Mouse (Mus musculus) cerebellum, adult 2 months (tissue): ENCODE data around the gene Timm10. TPM values are rescaled to one million over a fixed set of nuclear protein-coding genes. Genes with fewer than 3 reads are reported as not detected.

Source experiments
- DNase-seq, 2 experiments: peaks; one replicate each; pipeline ENCODE4 v3.0.0; 2021
- H3K27ac ChIP-seq: fragments of 200-500 bp; 2 replicates; pipeline ENCODE4 v1.5.1; 2012; ENCODE audit warnings: low read length, control low read depth, inconsistent platforms; ENCODE audit not compliant: insufficient read depth
- H3K27me3 ChIP-seq: fragments of 200-500 bp; 2 replicates; pipeline ENCODE4 v1.6.1; 2012; ENCODE audit warnings: inconsistent platforms, mild to moderate bottlenecking, low read length, moderate library complexity; ENCODE audit not compliant: control insufficient read depth, insufficient read depth
- H3K4me1 ChIP-seq: fragments of 200-500 bp; 2 replicates; pipeline ENCODE4 v1.6.1; 2011; ENCODE audit warnings: low read length; ENCODE audit not compliant: control insufficient read depth, insufficient read depth
- H3K4me3 ChIP-seq: fragments of 200-500 bp; replicated peaks from 2 replicates; pipeline ENCODE3; 2011; ENCODE audit warnings: mild to moderate bottlenecking, low read depth, low read length, control low read depth; ENCODE audit not compliant: insufficient read depth
- CTCF ChIP-seq: fragments of 200-500 bp; IDR thresholded peaks from 2 replicates; pipeline ENCODE4 v1.5.1; 2011; ENCODE audit warnings: low read depth, mild to moderate bottlenecking, control low read depth, low read length, moderate library complexity, borderline replicate concordance; ENCODE audit not compliant: insufficient read depth
- POLR2A ChIP-seq: fragments of 200-500 bp; IDR thresholded peaks from 2 replicates; pipeline ENCODE4 v1.6.1; 2011; ENCODE audit warnings: low read length, control low read depth, borderline replicate concordance; ENCODE audit not compliant: insufficient read depth
- WGBS: fragments of 180-500 bp; shearing (Covaris S2); methylation state at CpG from one replicate; pipeline ENCODE4 v1.1.7; 2018; 5-methylcytosine and 5-hydroxymethylcytosine counted together
- polyA plus RNA-seq: library from polyadenylated mRNA; depleted of rRNA; stranded (reverse); fragments of >200 nt; gene quantifications from 2 replicates; pipeline ENCODE4 v1.2.3, GENCODE M21; 2012

Timm10 gene
- polyA plus RNA-seq, 1 experiment: 88.4 TPM

- H3K4me1 ChIP-seq: no peaks in the 10 kb centered on the region
- H3K4me3 ChIP-seq: no peak overlapping the region
- H3K27me3 ChIP-seq: no peaks in the 10 kb centered on the region
- H3K27ac ChIP-seq: no peak overlapping the region
- TF ChIP-seq POLR2A (no peak), CTCF (no peak)
- 89% methylated on average over 7 of the region's 7 CpGs for WGBS
- no peak for DNase-seq
These were observed 22.8 kb upstream of the Timm10 start for GRCm38 (mm10) chr2:84803963-84804362.

- H3K4me1 ChIP-seq: no peaks in the 10 kb centered on the region
- TF ChIP-seq POLR2A (no peak), CTCF (no peak)
- DNase-seq: no peak
- WGBS: 87% methylated on average over 5 of the region's 5 CpGs
- no peak overlapping the region for H3K4me3 ChIP-seq
- no peaks in the 10 kb centered on the region for H3K27me3 ChIP-seq
- no peak overlapping the region for H3K27ac ChIP-seq
These were observed 20.3 kb upstream of the Timm10 start for GRCm38 (mm10) chr2:84806546-84806945.

- no peak overlapping the region for H3K27ac ChIP-seq
- H3K27me3 ChIP-seq: no peaks in the 10 kb centered on the region
- TF ChIP-seq CTCF (no peak), POLR2A (no peak)
- H3K4me1 ChIP-seq: no peaks in the 10 kb centered on the region
- H3K4me3 ChIP-seq: no peak overlapping the region
- DNase-seq: no peak
These were observed 17.5 kb upstream of the Timm10 start for GRCm38 (mm10) chr2:84809330-84809729.

- no peaks in the 10 kb centered on the region for H3K27me3 ChIP-seq
- 71% methylated on average over 6 of the region's 6 CpGs for WGBS
- TF ChIP-seq POLR2A (no peak), CTCF (no peak)
- no peak for DNase-seq
- H3K4me1 ChIP-seq: no peaks in the 10 kb centered on the region
- H3K4me3 ChIP-seq: no peak overlapping the region
- no peak overlapping the region for H3K27ac ChIP-seq
These were observed 16.3 kb upstream of the Timm10 start for GRCm38 (mm10) chr2:84810526-84810885.

- H3K27ac ChIP-seq: no peak overlapping the region
- H3K4me1 ChIP-seq: no peaks in the 10 kb centered on the region
- DNase-seq: peak; percentile 73 to 76
- peak overlapping the region; percentile 50 for H3K4me3 ChIP-seq
- 21% methylated on average over 26 of the region's 26 CpGs for WGBS
- no peaks in the 10 kb centered on the region for H3K27me3 ChIP-seq
- TF ChIP-seq POLR2A (no peak), CTCF (peak; percentile 66)
These were observed 15.8 kb upstream of the Timm10 start for GRCm38 (mm10) chr2:84810886-84811577.

GRCm38 (mm10) chr2:84811880-84812279, 14.9 kb upstream of the Timm10 start:
- H3K27ac ChIP-seq: no peak overlapping the region
- 79% methylated on average over 7 of the region's 7 CpGs for WGBS
- H3K27me3 ChIP-seq: no peaks in the 10 kb centered on the region
- no peak overlapping the region for H3K4me3 ChIP-seq
- TF ChIP-seq CTCF: no peak
- no peak for TF ChIP-seq POLR2A
- no peaks in the 10 kb centered on the region for H3K4me1 ChIP-seq
- DNase-seq: no peak

GRCm38 (mm10) chr2:84812676-84813075, 14.1 kb upstream of the Timm10 start:
- TF ChIP-seq POLR2A: no peak
- TF ChIP-seq CTCF: no peak
- no peak for DNase-seq
- Histone ChIP-seq H3K4me3 (no peak overlapping the region), H3K27me3 (no peaks in the 10 kb centered on the region), H3K4me1 (no peaks in the 10 kb centered on the region), H3K27ac (no peak overlapping the region)
- 76% methylated on average over 6 of the region's 6 CpGs for WGBS

- Histone ChIP-seq H3K27ac (no peak overlapping the region), H3K27me3 (no peaks in the 10 kb centered on the region), H3K4me3 (no peak overlapping the region), H3K4me1 (no peaks in the 10 kb centered on the region)
- no peak for TF ChIP-seq POLR2A
- TF ChIP-seq CTCF: no peak
- 51% methylated on average over 3 of the region's 3 CpGs for WGBS
- no peak for DNase-seq
These were observed 6.9 kb upstream of the Timm10 start for GRCm38 (mm10) chr2:84819861-84820260.
